Mouse (Mus musculus): Measurements from ENCODE around the gene Taf9.

The Taf9 gene

DNA sequence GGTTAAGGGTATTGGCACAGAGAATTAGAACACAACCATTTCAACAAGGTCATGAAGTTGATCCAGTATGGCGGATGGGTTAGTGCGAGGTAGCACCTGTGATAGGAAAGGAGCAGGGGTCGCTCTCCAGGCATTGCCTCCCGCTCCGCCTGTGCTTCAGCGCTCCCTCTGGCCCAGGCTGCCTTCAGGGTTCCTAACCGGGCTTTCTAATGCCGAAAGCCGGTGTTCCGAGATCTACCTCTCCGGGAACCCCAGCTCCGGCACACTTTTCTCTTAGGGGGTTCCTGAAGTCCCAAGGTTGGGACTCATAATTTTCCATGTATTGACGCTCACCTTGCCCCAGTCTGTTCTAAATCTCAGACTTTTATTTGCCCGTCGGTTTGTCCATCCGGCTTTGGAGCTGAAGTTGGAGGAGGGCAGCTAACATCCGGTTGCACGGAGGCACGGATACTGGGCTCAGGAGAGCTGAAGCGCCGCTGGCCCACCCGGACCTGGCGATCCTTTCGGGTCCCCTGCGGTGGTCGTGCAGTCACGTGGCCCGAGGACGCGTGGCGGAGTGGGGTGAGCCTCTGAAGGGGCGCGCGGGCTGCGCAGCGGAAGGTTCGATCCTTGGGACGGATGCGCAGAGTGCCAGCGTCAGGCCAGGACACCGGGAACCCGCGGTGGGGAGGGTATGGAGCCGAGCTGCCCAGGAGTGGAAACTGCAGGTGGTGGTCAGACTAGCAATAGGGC lies 18.1 kb downstream of the Taf9 start, which contains the start of gene Ccdc125:
Gene Ccdc125 (plus strand): TSS at position 427 of the 732 bp plus-strand sequence.
- peak; percentile 51 for DNase-seq (ENCODE audit: low spot score)

DNA sequence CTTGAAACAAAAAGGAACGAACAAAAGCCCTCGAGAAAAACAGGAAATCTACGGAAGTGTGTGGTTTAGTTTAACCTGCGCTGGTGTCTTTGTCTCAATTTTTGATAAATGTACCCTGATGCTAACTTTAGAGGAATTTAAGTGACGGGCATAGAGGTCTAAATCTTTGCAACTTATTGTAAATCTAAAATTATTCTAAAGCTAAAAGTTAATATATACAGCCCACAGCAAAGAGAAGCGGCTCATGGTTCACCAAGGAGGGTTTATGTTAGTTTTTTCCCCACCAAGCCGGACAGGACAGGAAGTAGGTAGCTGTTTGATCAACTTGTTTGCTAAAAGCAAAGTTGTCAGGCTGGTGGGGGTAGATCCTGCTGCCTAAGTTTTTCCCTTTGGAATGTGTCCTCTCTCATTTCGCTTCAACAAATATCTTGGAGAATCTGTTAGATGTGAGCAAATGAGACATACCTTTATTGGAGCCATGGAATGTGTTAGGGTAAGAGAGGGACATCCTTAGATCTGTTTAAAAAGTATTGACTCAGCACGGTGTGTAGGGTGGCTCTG lies 18.9 kb downstream of the Taf9 start:
- no peak for DNase-seq (ENCODE audit: low spot score)

- no peak for DNase-seq (ENCODE audit: low spot score)
Measured at GRCm38 (mm10) chr13:100675936-100676635, 24.7 kb downstream of the Taf9 start.

- DNase-seq (ENCODE audit: low spot score): no peak
Measured at GRCm38 (mm10) chr13:100681615-100682014, 30.2 kb downstream of the Taf9 start.

DNA sequence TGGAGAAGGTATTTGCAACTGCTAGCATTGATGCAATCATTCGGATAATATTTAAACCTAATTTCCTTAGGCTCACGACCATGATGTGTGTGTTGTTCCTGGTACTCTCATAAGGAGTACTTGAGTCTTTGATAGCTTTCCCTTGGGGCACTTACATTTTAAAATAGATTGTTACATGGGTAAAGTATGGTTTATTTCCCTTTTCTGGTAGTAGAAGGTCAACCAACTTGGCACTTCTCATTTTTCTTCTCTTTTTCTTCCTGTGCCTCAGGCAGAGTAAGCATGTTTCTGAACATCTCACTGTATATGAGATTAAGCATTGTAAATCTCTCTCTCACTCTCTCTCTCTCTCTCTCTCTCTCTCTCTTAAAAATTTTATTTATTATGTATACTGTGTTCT lies 31.5 kb downstream of the Taf9 start:
- no peak for DNase-seq (ENCODE audit: low spot score)

GRCm38 (mm10) chr13:100684355-100684754 lies 33.0 kb downstream of the Taf9 start:
- no peak for DNase-seq (ENCODE audit: low spot score)

DNA sequence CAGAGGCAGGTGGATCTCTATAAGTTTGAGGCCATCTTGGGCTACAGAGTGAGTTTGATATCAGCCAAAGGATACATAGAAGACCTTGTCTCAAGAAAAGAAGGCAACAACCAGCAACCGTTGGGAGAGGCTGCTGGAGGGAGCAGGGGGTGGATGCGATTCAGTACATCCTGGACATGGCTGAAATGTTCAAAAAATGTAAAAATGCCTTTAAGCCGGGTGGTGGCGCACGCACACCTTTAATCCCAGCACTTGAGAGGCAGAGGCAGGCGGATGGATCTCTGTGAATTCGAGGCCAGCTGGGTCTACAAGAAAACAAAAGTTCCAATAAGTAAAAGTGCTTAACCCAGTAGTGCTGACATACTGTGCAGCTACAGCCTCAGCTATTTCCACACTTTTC lies 36.1 kb downstream of the Taf9 start:
- no peak for DNase-seq (ENCODE audit: low spot score)

DNA sequence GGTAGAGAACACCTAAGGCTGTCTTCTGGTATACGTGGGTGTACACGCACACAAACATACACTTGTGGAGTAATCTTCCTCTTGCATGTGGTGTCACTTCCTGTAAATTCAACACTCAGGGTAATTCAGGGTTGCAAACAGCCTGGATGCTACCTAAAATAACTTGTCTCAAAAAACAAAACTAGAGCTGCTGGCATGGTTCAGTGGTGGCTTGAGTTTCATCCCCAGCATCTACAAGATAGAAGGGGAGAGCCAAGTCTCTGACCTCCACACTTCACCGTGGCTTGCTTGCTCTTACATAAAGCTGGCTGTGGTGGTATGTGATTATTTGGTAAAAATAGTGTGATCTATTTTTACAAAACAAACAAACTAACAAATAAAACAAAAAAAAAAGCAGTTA lies 46.2 kb downstream of the Taf9 start:
- DNase-seq (ENCODE audit: low spot score): no peak

GRCm38 (mm10) chr13:100698866-100699265 lies 47.5 kb downstream of the Taf9 start:
- DNase-seq (ENCODE audit: low spot score): no peak

DNA sequence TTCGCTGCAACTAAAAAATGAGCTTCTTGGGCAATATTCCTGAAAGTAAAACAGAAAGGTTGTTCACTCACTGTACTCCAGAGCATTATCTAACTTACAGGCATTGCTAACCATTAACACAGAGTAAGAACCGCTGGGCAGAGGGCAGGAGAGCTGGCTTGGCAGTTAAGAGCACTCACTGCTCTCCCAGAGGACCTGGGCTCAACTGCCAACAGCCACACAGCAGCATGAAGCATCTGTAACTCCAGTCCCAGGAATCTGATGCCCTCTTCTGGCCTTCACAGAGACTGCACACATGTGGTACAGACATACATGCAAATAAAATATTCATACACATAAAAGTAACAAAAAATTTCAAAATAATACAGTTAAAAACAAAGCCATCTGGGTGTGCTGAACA lies 52.1 kb downstream of the Taf9 start:
- DNase-seq (ENCODE audit: low spot score): no peak
